Mouse (Mus musculus) spleen, postnatal 4 days (tissue): ENCODE data around the gene Gm20422.

Experiments used
- DNase-seq, 2 experiments: peaks; one replicate each; pipeline ENCODE4 v3.0.0; 2022; ENCODE audit warnings: low spot score in 2 of 2

The Gm20422 gene

DNA sequence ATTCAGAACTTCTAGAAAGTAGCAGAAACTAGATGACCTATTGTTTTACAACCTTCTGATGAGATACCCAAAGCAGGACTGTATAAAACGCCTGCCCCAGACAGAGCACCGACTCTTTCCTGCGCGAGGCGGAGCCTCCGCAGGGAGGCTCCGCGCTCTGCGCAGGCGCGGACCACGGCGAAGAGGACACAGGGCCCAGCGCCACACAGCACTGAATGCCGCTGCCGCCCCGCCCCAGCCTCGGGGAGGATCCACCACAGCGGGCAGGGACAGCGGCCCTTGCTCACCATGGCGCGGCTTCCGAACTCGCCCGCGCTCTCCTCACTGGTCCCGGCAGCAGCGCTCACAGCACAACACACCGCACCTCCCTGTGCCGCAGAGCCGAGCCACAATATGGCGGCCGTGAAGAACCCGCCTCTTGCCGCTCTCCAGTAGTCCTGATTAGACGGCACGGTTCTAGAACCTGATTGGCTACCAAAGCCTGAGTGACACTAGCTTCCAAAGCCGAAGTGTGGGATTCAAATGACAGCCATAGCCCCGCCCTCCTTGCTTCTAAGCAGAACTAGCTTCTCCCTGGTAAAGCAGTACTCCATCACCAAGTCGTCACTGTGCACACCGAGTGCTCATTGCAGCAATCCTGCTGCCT is at the start of gene Gm20422:
Gm20422 (minus strand) TSS at position 384 of the 646 bp plus-strand sequence.
- peak; percentile 86 to 92 for DNase-seq

- peak; percentile 51 to 77 for DNase-seq
Observed at GRCm38 (mm10) chr8:69822386-69823191, 47.9 kb upstream of the Gm20422 start, which contains the start of gene Lpar2. TSS of gene Lpar2 (plus strand) at chr8:69822429.

- no peak for DNase-seq
Observed at GRCm38 (mm10) chr8:69821971-69822385, 47.3 kb upstream of the Gm20422 start.

- DNase-seq = no peak
Observed at GRCm38 (mm10) chr8:69820466-69820865, 45.8 kb upstream of the Gm20422 start.

GRCm38 (mm10) chr8:69815396-69815795 is 40.7 kb upstream of the Gm20422 start:
- no peak for DNase-seq

DNA sequence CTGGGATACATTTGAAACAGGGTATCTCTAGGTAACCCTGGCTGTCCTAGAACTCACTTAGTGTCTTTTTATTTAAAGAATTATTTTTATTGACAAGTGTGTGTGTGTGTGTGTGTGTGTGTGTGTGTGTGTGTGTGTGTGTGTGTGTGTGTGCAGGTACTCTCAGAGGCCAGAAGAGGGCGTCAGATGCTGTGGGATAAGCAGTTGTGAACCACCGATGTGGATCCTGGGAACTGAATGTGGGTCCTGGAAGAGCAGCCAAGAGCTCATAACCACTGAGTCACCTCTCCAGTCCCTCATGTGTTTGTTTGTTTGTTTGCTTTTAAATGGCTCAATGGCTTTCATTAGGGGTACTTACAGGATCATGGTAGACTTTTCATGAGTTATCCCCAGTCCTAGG is 40.2 kb upstream of the Gm20422 start:
- DNase-seq = no peak

- DNase-seq = no peak
Observed at GRCm38 (mm10) chr8:69809820-69810219, 35.1 kb upstream of the Gm20422 start.

GRCm38 (mm10) chr8:69808864-69809403 is 34.2 kb upstream of the Gm20422 start:
- peak; percentile 58 to 80 for DNase-seq

- DNase-seq = peak; percentile 88 to 94
Observed at GRCm38 (mm10) chr8:69808094-69808863, 33.6 kb upstream of the Gm20422 start, which contains the start of gene Gmip. TSS of gene Gmip (plus strand) at chr8:69808679.

GRCm38 (mm10) chr8:69807236-69807635 is 32.5 kb upstream of the Gm20422 start:
- DNase-seq = no peak

DNA sequence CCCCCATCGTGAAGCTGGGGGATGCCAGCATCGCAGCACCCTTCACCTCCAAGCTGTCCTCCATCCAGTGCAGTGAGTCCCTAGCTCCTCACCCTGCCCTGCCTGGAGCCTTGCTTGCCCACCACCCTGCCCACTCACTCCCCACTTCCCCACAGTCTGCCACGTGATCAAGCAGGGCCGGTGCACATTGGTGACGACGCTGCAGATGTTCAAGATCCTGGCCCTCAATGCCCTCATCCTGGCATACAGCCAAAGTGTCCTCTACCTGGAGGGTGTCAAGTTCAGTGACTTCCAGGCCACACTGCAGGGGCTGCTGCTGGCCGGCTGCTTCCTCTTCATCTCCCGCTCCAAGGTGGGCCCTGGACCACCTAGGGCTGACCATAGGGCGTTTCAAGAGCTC is 30.8 kb upstream of the Gm20422 start:
- DNase-seq = no peak

DNA sequence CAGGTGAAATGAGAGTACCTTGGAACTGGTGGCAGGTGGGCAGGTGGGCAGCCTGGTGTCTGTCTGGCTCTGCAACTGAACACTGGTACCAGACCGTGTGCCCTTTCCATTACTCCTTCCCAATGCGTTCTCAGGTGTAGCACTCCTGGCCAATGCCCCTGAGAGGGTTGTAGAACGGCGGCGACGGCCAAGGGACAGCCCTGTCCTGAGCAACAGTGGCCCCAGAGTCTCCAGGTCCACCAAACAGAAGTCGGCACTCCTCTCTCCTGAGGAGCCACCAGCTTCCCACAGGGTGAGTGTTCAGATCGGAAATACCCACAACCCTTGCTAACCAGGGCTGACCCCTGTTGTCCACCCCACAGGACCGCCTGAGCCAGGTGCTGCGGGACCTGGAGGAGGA is 30.4 kb upstream of the Gm20422 start:
- peak; percentile 9 to 60 for DNase-seq

DNA sequence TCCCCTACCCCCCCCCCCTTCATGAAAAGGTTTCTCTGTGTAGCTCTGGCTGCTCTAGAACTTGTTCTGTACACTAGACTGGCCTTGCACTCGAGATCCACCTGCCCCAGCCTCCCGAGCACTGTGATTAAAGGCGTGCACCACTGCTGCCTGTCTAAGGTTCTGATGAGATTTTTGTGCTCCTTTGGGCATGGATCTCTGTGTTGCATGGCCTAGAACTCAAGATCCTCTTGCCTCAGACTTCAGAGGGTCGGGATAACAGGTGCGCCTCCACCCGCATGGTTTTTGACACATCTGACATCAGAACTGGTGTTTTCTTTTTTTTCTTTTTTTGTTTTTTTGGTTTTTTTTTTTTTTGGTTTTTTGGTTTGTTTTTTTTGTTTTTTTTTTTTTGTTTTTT is 29.9 kb upstream of the Gm20422 start:
- DNase-seq = peak; percentile 3 to 51

DNA sequence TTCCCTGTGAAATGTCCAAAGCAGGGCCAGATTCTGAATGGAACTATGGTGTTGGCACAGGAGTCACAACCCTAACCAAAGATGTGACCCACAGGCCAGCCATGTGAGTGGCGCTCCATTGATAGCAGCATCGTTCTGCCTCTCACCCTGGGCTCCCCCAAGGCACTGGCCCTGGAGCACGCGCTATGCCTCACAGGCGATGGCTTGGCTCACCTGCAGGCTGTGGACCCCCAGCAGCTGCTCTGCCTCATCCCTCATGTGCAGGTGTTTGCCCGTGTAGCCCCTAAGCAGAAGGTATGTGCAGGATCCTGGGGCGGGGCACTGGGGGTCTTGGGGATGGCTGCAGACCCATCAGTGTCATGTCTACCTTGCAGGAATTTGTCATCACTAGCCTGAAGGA is 28.7 kb upstream of the Gm20422 start:
- peak; percentile 13 to 60 for DNase-seq

DNA sequence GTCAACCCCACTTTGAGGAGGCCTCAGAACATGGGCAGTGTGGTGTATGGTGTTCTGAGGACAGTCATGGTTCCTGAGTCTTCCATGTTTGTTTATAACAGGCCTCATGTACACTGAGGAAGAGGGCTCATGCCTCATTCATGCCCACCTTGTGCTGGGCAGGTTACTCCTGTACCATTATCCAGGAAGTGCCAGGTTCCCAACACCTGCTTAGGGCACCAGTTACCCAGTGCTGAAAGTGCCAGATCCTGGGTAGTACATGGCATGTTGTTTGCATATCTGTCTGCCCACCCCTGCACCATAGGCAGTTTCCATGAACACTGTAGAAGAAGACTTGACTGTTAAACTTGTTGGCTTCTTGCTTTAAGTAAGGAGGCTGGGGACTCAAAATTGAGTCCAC is 27.5 kb upstream of the Gm20422 start:
- DNase-seq = peak in 1 of 2 experiments; percentile 4

DNA sequence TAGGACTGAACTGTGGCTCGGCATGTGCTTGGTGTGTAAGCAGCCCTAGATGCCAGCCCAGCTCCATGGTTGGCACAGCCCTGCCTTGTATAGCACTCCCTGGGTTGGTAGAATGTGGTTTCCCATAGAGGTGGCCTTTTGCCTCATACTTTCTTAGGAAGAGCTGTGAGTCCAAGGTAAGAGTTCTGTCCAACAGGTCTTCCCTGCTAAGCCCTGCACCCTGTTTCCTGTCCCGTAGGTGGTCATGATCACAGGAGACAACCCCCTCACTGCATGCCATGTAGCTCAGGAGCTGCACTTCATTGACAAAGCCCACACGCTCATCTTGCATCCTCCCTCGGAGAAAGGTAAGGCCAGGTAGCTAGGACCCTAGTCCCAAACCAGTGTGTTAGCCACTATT is 27.1 kb upstream of the Gm20422 start:
- DNase-seq = peak; percentile 5 to 50

- peak; percentile 10 to 50 for DNase-seq
Observed at GRCm38 (mm10) chr8:69799946-69800345, 25.3 kb upstream of the Gm20422 start.

DNA sequence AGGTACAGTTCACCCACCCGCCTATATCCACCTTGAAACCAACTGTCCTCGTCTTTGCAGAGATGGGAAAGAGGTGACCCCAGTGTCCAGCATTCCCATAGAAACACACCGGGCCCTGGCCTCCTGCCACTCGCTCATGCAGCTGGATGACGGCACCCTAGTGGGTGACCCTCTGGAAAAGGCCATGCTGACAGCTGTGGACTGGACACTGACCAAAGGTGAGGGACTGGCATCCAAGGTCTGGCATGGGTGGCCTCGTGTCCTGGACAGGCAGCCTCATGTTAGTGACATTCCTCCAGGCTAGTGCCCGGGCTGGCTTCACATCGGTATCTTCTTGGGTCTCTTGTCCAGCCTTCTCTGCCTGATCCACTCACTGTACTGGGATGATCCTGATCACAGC is 24.6 kb upstream of the Gm20422 start:
- DNase-seq = peak; percentile 12 to 59

- peak; percentile 9 to 58 for DNase-seq
Observed at GRCm38 (mm10) chr8:69797661-69798060, 23.0 kb upstream of the Gm20422 start.

GRCm38 (mm10) chr8:69796721-69797345 is 22.1 kb upstream of the Gm20422 start:
- DNase-seq = peak; percentile 10 to 54

- DNase-seq = peak in 1 of 2 experiments; percentile 4
Observed at GRCm38 (mm10) chr8:69794901-69795300, 20.2 kb upstream of the Gm20422 start.
